10 mouse cellular contexts compared by ENCODE assay signal in the genomic region with DNA sequence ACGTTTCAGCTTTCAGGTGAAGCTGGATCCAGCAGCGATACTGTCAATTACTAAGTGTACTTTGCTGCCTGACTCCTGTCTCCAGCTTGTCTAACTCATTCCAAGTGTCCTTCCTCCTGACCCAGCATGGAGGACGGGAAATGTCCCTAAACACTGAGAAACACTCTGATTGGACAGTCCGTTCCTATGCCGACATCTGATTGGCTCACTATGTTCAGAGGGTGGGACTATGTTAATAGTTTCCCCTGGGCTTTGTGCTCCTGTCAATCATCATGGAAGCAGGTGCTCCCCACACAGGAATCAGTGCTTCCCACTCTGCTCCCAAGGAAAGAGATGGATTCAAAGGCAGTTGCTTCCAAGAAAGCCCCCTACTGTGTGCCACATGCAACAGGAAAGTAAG. TPM values are rescaled to one million over a fixed set of nuclear protein-coding genes. Genes with fewer than 3 reads are reported as not detected.
A peak's percentile ranks its signal among the peaks of the same experiment; 100 is the strongest.
DNase-seq lines count a peak whose midpoint lies in the region; ATAC-seq lines count a peak whose summit lies in the region.
"Had no signal": no experiment of that assay in that cellular context is flagged by ENCODE, and none has a peak within 500 bp of the region (broad histone marks: within the 10 kb centered on the region; RNA-seq: fewer than 3 reads in every experiment).

No protein-coding gene starts in this region.

- H3K27ac ChIP-seq in heart, embryonic 12.5 days (ENCODE audit: poor library complexity, severe bottlenecking) = no peak overlapping the region
- peak overlapping the region; percentile 90 for H3K27ac ChIP-seq in hindbrain, embryonic 10.5 days
- H3K27ac ChIP-seq in midbrain, embryonic 10.5 days (replicated peaks) = peak overlapping the region; percentile 85

- no peaks in the 10 kb centered on the region for H3K36me3 ChIP-seq in heart, embryonic 12.5 days
- H3K36me3 ChIP-seq in hindbrain, embryonic 10.5 days = peaks cover 18% of the 10 kb centered on the region
- peaks cover 9% of the 10 kb centered on the region for H3K36me3 ChIP-seq in midbrain, embryonic 10.5 days

- no peaks in the 10 kb centered on the region for H3K9me3 ChIP-seq in heart, embryonic 12.5 days (replicated peaks)
- peaks cover 6% of the 10 kb centered on the region; the same call in 1 of the 2 replicates for H3K9me3 ChIP-seq in hindbrain, embryonic 10.5 days
- H3K9me3 ChIP-seq in midbrain, embryonic 10.5 days (replicated peaks) = peaks cover 9% of the 10 kb centered on the region; the same call in 1 of the 2 replicates

- intact Hi-C loops in heart, postnatal 25 days (cut with DNase I) = no loop called here

- H3K9ac ChIP-seq in heart, embryonic 12.5 days = no peak overlapping the region

- ATAC-seq in heart, embryonic 12.5 days (ENCODE audit: insufficient number of reproducible peaks, low FRiP score) = peak; percentile 57; the same call in 1 of the 2 replicates
- no peak for ATAC-seq in megakaryocyte, adult 5-6 weeks (ENCODE audit: poor library complexity, severe bottlenecking)

- no peaks in the 10 kb centered on the region; the same call in 1 of the 2 replicates for H3K27me3 ChIP-seq in heart, embryonic 12.5 days (replicated peaks)
- H3K27me3 ChIP-seq in hindbrain, embryonic 10.5 days (ENCODE audit: insufficient read depth, poor library complexity, severe bottlenecking) = peaks cover 4% of the 10 kb centered on the region; the same call in 1 of the 2 replicates
- peaks cover 24% of the 10 kb centered on the region for H3K27me3 ChIP-seq in midbrain, embryonic 10.5 days (ENCODE audit: low read depth, poor library complexity, severe bottlenecking)
- H3K27me3 ChIP-seq: CH12.LX had no signal

- H3K4me2 ChIP-seq in heart, embryonic 12.5 days = peak overlapping the region; percentile 62

- no peak for DNase-seq in heart, postnatal 25 days (ENCODE audit: low spot score)
- DNase-seq in ES-CJ7 (ENCODE audit: low read depth, low spot score) = peak; percentile 87
- DNase-seq in hindbrain, embryonic 10.5 days (ENCODE audit: low spot score) = peak; percentile 78
- peak; percentile 80 for DNase-seq in midbrain, embryonic 10.5 days (ENCODE audit: low spot score)
- DNase-seq in urinary bladder, adult 18-20 months (ENCODE audit: low spot score in 2 of 2) = no peak
- no peak for DNase-seq in right cerebral cortex, postnatal 4 days

- WGBS in heart, embryonic 12.5 days = 10% methylated on average over 5 of the region's 5 CpGs
- WGBS in hindbrain, embryonic 10.5 days = 6% methylated on average over 5 of the region's 5 CpGs
- WGBS in midbrain, embryonic 10.5 days = 8% methylated on average over 5 of the region's 5 CpGs

- peaks cover 7% of the 10 kb centered on the region for H3K4me1 ChIP-seq in heart, embryonic 12.5 days (replicated peaks)
- peaks cover 43% of the 10 kb centered on the region for H3K4me1 ChIP-seq in hindbrain, embryonic 10.5 days (replicated peaks)
- H3K4me1 ChIP-seq in midbrain, embryonic 10.5 days = peaks cover 36% of the 10 kb centered on the region

- no peak overlapping the region for H3K4me3 ChIP-seq in heart, embryonic 12.5 days
- H3K4me3 ChIP-seq in hindbrain, embryonic 10.5 days = peak overlapping the region; percentile 46
- peak overlapping the region; percentile 42 for H3K4me3 ChIP-seq in midbrain, embryonic 10.5 days

RNA-seq across cellular contexts. Expression of a gene that starts 21.6 kb away (rescaled TPM):
- not detected in 2 replicates for polyA plus RNA-seq in heart, embryonic 12.5 days (2016; fragmentation: Nextera tagmentation; extraction: Ambion mirVana)
- total RNA-seq in heart, postnatal 25 days (2021) = not detected
- polyA plus RNA-seq in hindbrain, embryonic 10.5 days (2016; fragmentation: Nextera tagmentation; extraction: Ambion mirVana) = not detected in 2 replicates
- not detected in 2 replicates for polyA plus RNA-seq in midbrain, embryonic 10.5 days (2016; fragmentation: Nextera tagmentation; extraction: Ambion mirVana)
- total RNA-seq in megakaryocyte, adult 5-6 weeks (2015) = not detected in 2 replicates
- total RNA-seq in megakaryocyte, adult 5-6 weeks (2017) = not detected in 2 replicates
- total RNA-seq: CH12.LX; hematopoietic stem cell, adult 5-6 weeks had no signal

Comparison
In these comparisons a context has a peak if more than half of its experiments do, and no peak if none do; other contexts are left out.
1. DNase-seq: peak in ES-CJ7 (single experiment), hindbrain, embryonic 10.5 days (single experiment) and midbrain, embryonic 10.5 days (single experiment); none in heart, postnatal 25 days (single experiment), urinary bladder, adult 18-20 months (0 of 2) and right cerebral cortex, postnatal 4 days (single experiment).